Comparison of ENCODE assay signal across 8 mouse cellular contexts in genomic region chr10:8757429-8757931, GRCm38 (mm10).
A peak's percentile ranks its signal among the peaks of the same experiment; 100 is the strongest.
DNase-seq lines count a peak whose midpoint lies in the region; ATAC-seq and TF ChIP-seq lines count a peak whose summit lies in the region.
"Had no signal": no experiment of that assay in that cellular context is flagged by ENCODE, and none has a peak within 500 bp of the region (broad histone marks: within the 10 kb centered on the region; RNA-seq: fewer than 3 reads in every experiment).

No protein-coding gene starts in this region.

- H3K4me2 ChIP-seq in forebrain, embryonic 15.5 days (replicated peaks), result peak overlapping the region; percentile 44
- peak overlapping the region; percentile 1 for H3K4me2 ChIP-seq in intestine, embryonic 16.5 days (ENCODE audit: low read depth, low read length)
- H3K4me2 ChIP-seq: liver, embryonic 15.5 days had no signal

- peak; percentile 27 for DNase-seq in retina, postnatal 1 day
- no peak for DNase-seq in retina, embryonic 14.5 days (ENCODE audit: low spot score)
- DNase-seq in T-cell, adult 2 months (ENCODE audit: low spot score), result no peak

- 21% methylated on average over 21 of the region's 21 CpGs for WGBS in forebrain, embryonic 15.5 days
- whole genome bisulfite sequencing in intestine, embryonic 16.5 days, result 30% methylated on average over 21 of the region's 21 CpGs
- 74% methylated on average over 21 of the region's 21 CpGs for WGBS in small intestine, adult 2 months

- peak overlapping the region; percentile 27; the same call in 1 of the 2 replicates for H3K9ac ChIP-seq in forebrain, embryonic 15.5 days (replicated peaks)
- peak overlapping the region; percentile 30 for H3K9ac ChIP-seq in intestine, embryonic 16.5 days (ENCODE audit: low read depth, low read length)
- H3K9ac ChIP-seq: liver, embryonic 15.5 days had no signal

- no peaks in the 10 kb centered on the region for H3K36me3 ChIP-seq in forebrain, embryonic 15.5 days
- peaks cover 6% of the 10 kb centered on the region; the same call in 1 of the 2 replicates for H3K36me3 ChIP-seq in intestine, embryonic 16.5 days (ENCODE audit: control insufficient read depth, insufficient read depth, low read length)
- H3K36me3 ChIP-seq in small intestine, adult 2 months (ENCODE audit: control insufficient read depth, insufficient read depth, low read length), result peaks cover 8% of the 10 kb centered on the region; the same call in 1 of the 2 replicates
- H3K36me3 ChIP-seq: liver, embryonic 15.5 days had no signal

- TF ChIP-seq POLR2A in small intestine, adult 2 months (IDR thresholded peaks at IDR 0.05; ENCODE audit: low read depth, low read length), result no peak

- H3K9me3 ChIP-seq in forebrain, embryonic 15.5 days, result no peaks in the 10 kb centered on the region
- H3K9me3 ChIP-seq in intestine, embryonic 16.5 days (ENCODE audit: control insufficient read depth, low read length), result no peaks in the 10 kb centered on the region
- H3K9me3 ChIP-seq: liver, embryonic 15.5 days had no signal

- H3K4me1 ChIP-seq in forebrain, embryonic 15.5 days, result peaks cover 39% of the 10 kb centered on the region
- H3K4me1 ChIP-seq in intestine, embryonic 16.5 days (ENCODE audit: control insufficient read depth, insufficient read depth, low read length), result peaks cover 22% of the 10 kb centered on the region
- H3K4me1 ChIP-seq in small intestine, adult 2 months (ENCODE audit: control insufficient read depth, insufficient read depth, insufficient read length, low read length), result no peaks in the 10 kb centered on the region
- H3K4me1 ChIP-seq: liver, embryonic 15.5 days had no signal

- no peak for TF ChIP-seq CTCF in small intestine, adult 2 months (IDR thresholded peaks at IDR 0.05; ENCODE audit: extremely low read depth, insufficient read length, insufficient replicate concordance, low read depth, low read length)

- H3K27me3 ChIP-seq in forebrain, embryonic 15.5 days, result no peaks in the 10 kb centered on the region
- H3K27me3 ChIP-seq in intestine, embryonic 16.5 days (replicated peaks; ENCODE audit: control insufficient read depth, insufficient read depth, low read length), result no peaks in the 10 kb centered on the region
- H3K27me3 ChIP-seq in small intestine, adult 2 months (ENCODE audit: control insufficient read depth, insufficient read depth, low read length), result no peaks in the 10 kb centered on the region
- H3K27me3 ChIP-seq: liver, embryonic 15.5 days had no signal

- H3K4me3 ChIP-seq in forebrain, embryonic 15.5 days, result peak overlapping the region; percentile 19
- H3K4me3 ChIP-seq in intestine, embryonic 16.5 days (ENCODE audit: low read length), result peak overlapping the region; percentile 15; the same call in 1 of the 2 replicates
- H3K4me3 ChIP-seq in small intestine, adult 2 months (ENCODE audit: low read depth, low read length), result peak overlapping the region; percentile 42; the same call in 1 of the 2 replicates
- H3K4me3 ChIP-seq: liver, embryonic 15.5 days had no signal

- no peak for ATAC-seq in forebrain, embryonic 15.5 days (replicated peaks)
- peak; percentile 63 for ATAC-seq in intestine, embryonic 16.5 days
- ATAC-seq in CD4-positive, CD25-positive, alpha-beta regulatory T cell, adult 4 months, result no peak

- H3K27ac ChIP-seq in forebrain, embryonic 15.5 days (replicated peaks), result no peak overlapping the region
- H3K27ac ChIP-seq in intestine, embryonic 16.5 days (ENCODE audit: low read length), result peak overlapping the region; percentile 88
- H3K27ac ChIP-seq in small intestine, adult 2 months (ENCODE audit: insufficient read depth, low read depth, low read length), result peak overlapping the region; percentile 66
- H3K27ac ChIP-seq: liver, embryonic 15.5 days had no signal
